Mouse (Mus musculus) retina, adult 2 months (tissue): ENCODE measurements around the gene Far2.
"Not testable (repeated sequence)": the region's sequence is repeated elsewhere in the genome, so short reads cannot be mapped to it uniquely, and the experiment has no call there.

Source experiments
- DNase-seq: peaks from one replicate; pipeline ENCODE4 v3.0.0-alpha.2; 2012; ENCODE audit warnings: low read depth, low spot score

Gene Far2

DNA sequence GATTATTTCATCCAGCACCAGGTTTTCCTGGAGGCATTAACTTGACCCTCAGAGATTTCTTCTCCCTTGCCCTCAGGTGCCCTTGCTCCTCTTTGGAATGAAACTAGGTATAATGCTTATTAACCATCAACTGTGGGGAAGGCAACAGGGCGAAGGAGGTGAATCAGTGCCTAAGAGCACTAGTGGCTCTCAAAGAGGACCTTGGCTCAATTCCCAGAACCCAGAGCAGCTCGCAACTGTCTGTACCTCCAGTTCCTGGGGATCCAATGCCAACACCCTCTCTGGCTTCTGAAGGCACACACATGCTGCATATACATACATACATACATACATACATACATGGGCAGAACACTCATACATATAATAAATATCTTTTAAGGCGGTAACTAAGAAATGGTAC is 69.8 kb downstream of the Far2 start:
- no peak for DNase-seq

DNA sequence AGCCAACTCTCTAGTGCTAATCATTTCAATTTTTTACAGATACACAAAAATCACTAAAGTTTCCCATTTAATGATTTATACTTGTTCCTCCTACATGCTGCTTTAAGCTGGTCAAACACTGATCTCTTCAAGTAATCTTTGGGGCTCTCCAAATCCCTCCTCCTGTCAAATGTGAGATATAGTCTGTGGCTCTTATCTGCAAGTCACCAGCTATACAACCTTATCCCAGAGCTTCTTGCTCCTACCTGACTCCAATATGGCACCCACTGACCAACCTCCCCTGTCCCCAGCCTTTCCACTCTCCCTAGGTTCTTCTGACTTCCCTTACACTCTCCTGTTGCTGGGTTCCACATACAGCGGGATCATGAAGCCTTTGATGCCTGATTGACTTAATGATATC is 70.6 kb downstream of the Far2 start:
- no peak for DNase-seq

DNA sequence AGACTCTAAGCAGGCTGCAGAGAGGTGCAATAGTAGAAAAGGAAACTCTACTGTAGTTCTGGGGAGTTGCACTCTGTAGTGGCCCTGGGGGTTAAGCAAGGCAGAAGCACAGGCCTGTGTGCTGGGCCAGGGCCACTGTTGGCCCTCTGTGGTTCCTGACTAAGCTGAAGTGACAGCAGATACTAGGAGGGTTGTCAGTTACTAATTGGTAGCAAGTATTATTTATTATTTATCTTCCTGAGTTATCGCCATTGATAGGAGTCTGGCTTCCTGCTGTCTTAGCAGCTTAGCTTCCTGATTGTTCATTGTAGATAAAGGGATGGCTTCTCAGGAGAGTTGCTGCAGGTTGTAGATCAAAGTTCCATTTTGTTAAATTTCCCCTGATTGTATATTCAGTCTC is 73.6 kb downstream of the Far2 start:
- no peak for DNase-seq

- DNase-seq: not testable (repeated sequence)
Observed at GRCm38 (mm10) chr6:148126851-148127250, 79.8 kb downstream of the Far2 start.

GRCm38 (mm10) chr6:148132314-148132713 is 85.3 kb downstream of the Far2 start:
- no peak for DNase-seq

- DNase-seq: no peak
Observed at GRCm38 (mm10) chr6:148133536-148133935, 86.5 kb downstream of the Far2 start.

DNA sequence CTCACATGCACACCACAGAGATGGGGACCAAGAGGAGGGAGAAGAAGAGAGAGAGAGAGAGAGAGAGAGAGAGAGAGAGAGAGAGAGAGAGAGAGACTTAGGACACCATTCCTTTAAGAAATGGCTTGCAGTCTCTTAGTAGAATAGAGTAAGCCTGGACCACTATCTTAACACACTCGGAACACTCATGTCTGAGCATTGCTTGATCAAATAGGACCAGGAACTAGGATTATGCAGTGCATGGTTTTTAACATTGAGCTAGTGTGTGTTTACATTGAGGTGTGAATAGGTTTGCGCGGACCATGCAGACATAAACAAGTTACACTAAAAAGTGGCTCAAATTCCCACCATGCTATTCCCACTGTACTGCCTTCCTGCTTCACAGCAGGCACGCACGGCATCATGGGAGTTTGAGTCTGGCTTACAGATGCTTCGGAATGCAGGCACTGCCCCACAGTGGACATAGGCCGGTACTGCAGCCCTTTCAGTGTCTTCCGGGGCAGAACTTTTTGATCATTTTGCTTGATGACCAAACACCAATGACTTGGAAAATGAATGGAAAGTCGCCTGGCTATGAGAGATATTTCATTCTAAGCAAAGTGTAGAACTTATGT is 88.8 kb downstream of the Far2 start:
- peak; percentile 26 for DNase-seq

- DNase-seq: no peak
Observed at GRCm38 (mm10) chr6:148139288-148139995, 92.4 kb downstream of the Far2 start.

DNA sequence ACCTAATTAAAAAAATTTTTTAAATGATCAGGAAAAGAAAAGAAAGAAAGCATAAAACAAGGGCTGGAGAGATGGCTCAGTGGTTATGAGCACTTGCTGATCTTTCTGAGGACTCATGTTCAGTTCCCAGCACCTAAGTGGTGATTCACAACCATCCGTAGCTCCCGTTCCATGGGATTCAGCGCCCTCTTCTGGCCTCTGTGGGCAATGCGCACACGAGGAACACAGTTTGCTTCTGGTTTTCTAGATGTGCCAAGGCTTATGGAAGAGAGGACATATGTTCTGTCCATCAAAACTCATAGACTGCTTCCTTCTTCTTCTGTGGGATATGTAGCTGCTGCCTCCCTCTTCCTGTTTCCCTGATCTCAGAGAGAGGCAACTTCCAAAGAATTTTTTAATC is 94.8 kb downstream of the Far2 start:
- DNase-seq: no peak

- DNase-seq: no peak
Observed at GRCm38 (mm10) chr6:148142421-148142820, 95.4 kb downstream of the Far2 start.

DNA sequence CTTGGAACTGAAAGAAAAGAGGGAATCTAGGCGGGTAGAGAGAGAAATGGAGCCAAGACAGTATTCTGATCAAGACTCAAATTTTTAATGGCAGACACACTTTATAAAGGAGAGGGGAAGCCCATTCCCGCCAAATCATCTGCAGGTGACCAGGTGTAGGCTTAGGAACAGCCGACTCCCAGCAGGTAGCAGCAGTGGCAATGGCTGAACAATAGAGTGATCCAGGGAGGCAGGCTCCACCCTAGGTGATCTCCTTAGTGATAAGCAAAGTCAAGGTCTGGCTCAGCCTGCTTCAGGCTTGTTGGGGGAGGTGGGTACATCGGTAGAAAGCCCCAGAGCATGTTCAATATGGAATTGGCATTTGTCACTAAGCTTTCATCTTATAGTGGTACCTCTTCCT is 105.2 kb downstream of the Far2 start:
- DNase-seq: not testable (repeated sequence)

- DNase-seq: no peak
Observed at GRCm38 (mm10) chr6:148172904-148173303, 125.8 kb downstream of the Far2 start.

- no peak for DNase-seq
Observed at GRCm38 (mm10) chr6:148185694-148186093, 138.6 kb downstream of the Far2 start.

DNA sequence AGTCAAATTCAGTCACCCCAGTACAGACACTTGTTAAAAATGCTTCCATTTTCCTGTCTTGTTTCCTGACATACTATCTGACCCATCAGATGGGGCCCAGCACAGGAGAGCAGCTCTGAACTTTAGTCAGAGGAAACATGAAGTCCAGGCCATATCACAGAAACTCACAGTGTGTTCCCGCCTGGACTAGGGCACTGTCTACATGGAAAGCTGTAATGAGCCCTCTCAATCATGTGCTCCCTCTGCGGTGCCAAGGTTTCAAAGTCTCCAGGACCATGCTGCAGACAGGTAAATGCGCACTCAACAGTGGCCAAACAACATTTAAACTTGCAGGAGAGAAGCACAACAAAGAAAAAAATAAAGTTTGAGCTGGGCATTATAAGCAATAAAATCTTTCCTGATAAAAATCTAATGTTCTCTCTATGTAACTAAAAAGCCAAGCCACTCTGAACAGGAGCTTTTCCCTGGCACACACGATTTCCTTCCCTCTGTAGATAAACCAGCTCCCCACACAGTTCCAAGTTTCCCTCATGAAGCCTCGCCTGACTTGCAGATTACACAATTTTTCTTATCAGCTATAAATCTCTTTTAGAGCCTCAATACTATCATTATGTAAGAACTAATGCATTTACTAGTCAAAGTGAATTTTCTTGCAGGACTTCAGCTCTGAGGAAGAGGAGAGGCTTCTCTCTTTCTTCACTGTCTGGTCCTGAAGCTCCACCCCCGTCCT is 147.1 kb downstream of the Far2 start:
- no peak for DNase-seq

- no peak for DNase-seq
Observed at GRCm38 (mm10) chr6:148199177-148199576, 152.1 kb downstream of the Far2 start.

- DNase-seq: no peak
Observed at GRCm38 (mm10) chr6:148199729-148200128, 152.7 kb downstream of the Far2 start.

DNA sequence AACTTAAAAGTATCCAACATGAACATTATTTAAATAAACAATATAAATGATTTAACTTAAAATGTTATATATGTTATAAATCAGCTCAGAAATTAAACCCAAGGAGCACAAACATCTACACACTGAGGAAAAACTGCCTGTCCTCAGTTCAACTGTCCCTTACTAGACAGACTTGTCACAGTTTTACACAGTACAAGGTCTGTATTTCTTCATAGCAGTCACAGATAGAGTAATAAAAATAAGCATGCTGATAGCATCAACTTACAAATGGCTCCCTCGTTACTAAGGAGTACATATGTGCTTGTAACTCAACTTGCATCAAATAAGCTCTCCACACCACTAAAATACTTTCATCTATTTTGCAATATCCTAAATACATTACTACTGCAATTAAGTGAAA is 158.1 kb downstream of the Far2 start:
- no peak for DNase-seq

DNA sequence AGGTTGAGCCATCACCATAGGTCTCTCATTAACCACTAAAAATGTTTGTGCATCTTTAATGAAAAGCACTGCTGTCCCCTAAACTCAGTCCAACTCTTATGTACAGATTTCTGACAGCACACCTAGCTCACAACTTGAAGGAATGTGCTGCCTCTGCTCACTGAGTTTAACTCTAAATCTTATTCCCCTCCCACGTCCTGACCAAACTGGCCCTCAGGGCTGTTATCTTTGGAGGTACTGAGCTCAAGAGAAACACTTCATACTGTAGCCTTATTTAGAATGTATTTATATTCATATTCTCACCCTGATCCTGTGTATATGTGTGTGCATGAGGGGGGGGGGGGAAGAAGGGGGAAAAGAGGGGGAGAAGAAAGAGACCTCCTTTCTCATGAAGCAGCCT is 160.5 kb downstream of the Far2 start:
- no peak for DNase-seq

GRCm38 (mm10) chr6:148211391-148211876 is 164.4 kb downstream of the Far2 start:
- DNase-seq: no peak

- peak; percentile 98 for DNase-seq
Observed at GRCm38 (mm10) chr6:148211897-148212680, 165.0 kb downstream of the Far2 start, which contains the start of gene Ergic2. Ergic2 (minus strand) TSS chr6:148212374.

GRCm38 (mm10) chr6:148214765-148215164 is 167.7 kb downstream of the Far2 start:
- peak; percentile 32 for DNase-seq

DNA sequence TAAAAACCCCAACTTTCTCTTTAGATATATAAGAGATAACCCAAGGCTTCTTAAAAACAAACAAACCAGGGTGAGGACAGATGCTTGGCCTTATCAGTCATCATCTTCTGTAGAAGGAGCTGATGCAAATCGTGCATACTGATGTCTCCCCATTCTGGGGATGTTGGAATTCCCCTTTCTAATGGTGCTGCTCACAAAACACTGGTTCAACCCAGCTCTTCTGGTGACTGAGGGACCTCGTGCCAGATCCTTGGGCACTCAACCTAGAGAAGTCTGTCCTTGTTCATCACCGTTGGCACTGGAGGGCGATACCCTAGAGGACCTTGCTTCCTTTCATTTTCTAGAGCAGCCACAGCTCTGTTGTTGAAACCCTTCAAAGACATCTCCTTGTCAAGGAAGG is 169.7 kb downstream of the Far2 start:
- no peak for DNase-seq
